Mouse (Mus musculus) naive thymus-derived CD4-positive, alpha-beta T cell, adult 2 months (primary cell): ENCODE measurements around the gene Rad23a.

ENCODE experiments used
- DNase-seq: peaks from one replicate; pipeline ENCODE4 v3.0.0-alpha.2; 2011; ENCODE audit warnings: low read depth

Rad23a gene

GRCm38 (mm10) chr8:84840248-84840999, at the start of gene Rad23a:
Gene Rad23a, minus strand, starts transcription at chr8:84840665.
- DNase-seq, result peak; percentile 97

- no peak for DNase-seq
Measured at GRCm38 (mm10) chr8:84889141-84889540, 48.7 kb upstream of the Rad23a start.

GRCm38 (mm10) chr8:84888280-84888679, 47.8 kb upstream of the Rad23a start:
- no peak for DNase-seq

GRCm38 (mm10) chr8:84884728-84885127, 44.3 kb upstream of the Rad23a start:
- DNase-seq, result no peak

DNA sequence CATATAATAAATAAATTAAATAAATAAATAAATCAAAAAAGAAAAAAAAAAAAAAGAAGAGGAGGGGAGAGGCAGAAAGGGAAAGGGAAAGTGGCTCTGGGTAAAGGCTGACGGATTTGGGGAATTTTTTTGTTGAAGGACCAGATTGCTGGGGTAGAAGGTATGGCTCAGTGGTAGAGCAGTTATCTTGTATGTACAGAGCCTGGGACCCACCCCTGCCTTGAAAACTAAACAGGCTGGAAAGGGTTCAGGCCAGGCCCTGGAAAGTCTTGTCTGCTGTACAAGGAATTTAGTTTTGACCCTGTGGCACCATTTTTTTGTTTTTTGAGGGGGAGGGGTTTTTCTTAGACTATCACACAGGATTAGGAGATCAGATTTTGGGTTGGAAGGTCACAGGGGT, 38.5 kb upstream of the Rad23a start:
- DNase-seq, result no peak

DNA sequence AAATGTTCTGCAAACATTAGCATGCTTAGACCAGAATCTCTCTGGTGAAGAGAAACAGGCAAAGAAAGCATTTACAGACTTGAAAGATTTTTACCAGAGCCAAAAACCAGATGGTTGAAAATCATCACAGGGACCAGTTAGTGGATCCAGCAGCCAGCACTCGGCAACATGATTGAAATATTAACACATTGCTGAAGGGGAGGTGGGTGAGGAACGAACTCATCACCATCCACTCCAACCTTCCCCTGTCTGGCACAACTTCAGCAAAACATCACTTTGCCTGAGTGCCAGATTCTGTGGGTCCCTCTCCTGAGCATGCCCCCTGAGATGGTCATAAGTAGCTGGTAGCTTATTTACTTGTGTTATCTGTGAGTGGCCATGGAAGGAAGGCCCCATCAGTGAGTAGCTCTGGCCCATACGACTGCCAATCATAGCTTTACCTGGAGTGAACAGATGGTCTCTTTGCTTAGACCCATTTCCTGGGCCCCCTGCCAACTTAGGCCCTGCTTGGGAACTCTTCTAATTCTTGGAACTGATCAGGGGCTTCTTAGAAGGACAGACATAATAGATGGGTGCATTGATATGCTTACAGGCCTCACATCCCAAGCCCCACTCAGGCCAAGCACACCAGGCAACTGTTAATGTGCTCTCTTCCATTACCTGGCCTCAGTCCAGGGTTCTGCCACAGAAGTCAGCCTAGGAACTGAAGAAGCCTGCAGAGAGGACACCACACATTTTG, 37.0 kb upstream of the Rad23a start:
- DNase-seq, result no peak

DNA sequence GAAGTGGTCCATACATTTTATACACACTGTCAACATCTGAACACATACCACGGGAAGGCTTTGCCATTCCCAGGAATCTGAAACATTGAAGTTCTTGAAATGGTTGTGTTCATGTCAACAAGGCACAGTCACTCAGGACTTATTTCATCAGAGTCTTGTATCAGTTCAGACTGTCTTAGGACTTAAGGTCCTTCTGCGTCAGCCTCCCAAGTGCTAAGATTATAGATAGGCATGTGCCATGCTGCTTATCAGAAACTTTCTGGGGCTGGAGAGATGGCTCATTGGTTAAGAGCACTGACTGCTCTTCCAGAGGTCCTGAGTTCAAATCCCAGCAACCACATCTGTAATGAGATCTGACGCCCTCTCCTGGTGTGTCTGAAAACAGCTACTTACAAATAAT, 33.9 kb upstream of the Rad23a start:
- DNase-seq, result no peak

GRCm38 (mm10) chr8:84873016-84873415, 32.6 kb upstream of the Rad23a start:
- peak; percentile 36 for DNase-seq

GRCm38 (mm10) chr8:84872309-84872965, 32.0 kb upstream of the Rad23a start:
- peak; percentile 59 for DNase-seq

DNA sequence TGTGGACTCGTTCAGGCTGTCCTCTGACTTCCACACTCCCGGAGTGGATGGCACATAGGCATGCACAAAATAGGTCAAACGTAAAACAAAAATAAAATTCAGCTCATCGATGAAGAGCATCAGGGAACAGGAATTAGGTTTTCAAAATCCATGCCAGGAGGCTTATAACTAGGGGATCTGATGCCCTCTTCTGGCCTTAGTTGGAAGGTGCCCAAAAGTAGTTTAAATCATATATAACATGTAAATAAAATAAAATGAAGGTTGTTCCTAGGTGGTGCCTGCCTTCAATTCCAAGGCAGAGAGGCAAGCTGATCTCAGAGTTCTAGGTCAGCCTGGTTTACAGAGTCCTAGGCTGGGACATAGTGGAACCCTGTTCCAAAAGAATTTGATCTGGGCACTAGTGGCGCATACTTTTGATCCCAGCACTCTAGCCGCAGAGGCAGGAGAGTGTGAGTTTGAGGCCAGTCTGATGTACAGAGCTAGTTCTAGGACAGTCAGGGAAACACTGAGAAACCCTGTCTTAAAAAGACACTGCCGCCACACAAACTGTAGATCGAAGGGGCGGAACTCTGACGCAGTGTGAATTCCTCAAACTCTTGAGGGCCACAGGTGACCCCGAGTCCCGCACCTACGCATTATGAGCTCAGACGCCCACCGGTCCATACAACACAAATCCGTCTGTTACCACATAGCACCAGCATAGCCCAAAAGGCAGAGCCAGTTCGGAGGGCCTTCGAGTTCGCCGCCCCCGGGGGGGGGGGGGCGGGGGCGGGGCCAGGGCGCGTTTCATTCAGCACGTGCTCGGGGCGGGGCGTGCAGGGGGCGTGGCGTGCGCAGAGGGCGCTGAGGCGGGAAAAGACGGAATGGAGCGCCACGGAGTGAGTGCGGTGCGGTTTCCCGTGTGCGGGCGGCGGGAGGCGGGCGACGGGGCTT, 31.2 kb upstream of the Rad23a start, which contains the start of gene Syce2:
Gene Syce2 (plus strand): TSS at position 736 of the 933 bp plus-strand sequence.
- peak; percentile 92 for DNase-seq

- DNase-seq, result peak; percentile 94
Measured at GRCm38 (mm10) chr8:84856864-84857441, 16.5 kb upstream of the Rad23a start, which contains the start of gene Farsa. Gene Farsa, plus strand, starts transcription at chr8:84856989.

GRCm38 (mm10) chr8:84856434-84856833, 16.0 kb upstream of the Rad23a start:
- no peak for DNase-seq

DNA sequence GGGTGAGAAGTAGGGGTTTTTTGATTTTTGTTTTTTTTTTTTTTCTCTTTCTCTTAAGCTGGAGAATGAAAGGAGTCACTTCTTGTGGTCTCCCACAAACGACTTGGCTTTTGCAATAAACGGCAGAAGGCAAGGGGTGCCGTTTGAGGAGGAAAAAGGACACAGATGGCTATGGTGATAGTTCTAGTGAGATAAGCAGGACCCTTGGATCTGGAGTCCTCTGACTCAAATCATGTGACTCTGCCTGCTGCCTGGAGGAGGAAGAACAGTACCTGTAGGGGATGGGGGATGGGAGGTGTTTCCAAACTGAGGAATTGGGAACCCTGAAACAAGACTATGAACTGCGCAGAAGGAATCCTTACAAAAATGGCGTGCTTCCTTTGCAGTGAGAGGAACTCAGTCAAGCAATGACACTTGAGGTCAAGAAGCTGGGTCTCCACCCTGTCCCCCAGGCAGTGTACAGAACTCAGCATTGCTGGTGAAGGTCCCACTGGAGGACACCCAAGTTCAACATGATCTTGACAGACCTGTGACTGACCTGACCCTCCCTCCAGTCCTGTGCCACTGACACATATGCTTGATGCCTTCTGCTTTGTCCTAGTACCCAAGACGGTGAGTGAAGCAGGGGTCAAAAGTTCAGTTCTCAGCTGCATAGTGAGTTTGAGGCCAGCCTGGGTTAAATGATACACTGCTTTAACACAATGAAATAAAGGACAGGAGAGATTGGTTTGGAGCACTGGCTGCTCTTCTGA, 7.4 kb upstream of the Rad23a start:
- DNase-seq, result peak; percentile 73

GRCm38 (mm10) chr8:84846722-84847572, 6.5 kb upstream of the Rad23a start, which contains the start of gene Calr:
Gene Calr, minus strand, starts transcription at chr8:84846934.
- DNase-seq, result peak; percentile 99

GRCm38 (mm10) chr8:84846094-84846721, 5.7 kb upstream of the Rad23a start:
- DNase-seq, result no peak

- DNase-seq, result peak; percentile 34
Measured at GRCm38 (mm10) chr8:84845355-84846093, 5.1 kb upstream of the Rad23a start.

- DNase-seq, result peak; percentile 39
Measured at GRCm38 (mm10) chr8:84844397-84845070, 4.1 kb upstream of the Rad23a start.

- no peak for DNase-seq
Measured at GRCm38 (mm10) chr8:84841514-84841913, 1.0 kb upstream of the Rad23a start.
